Comparison of ENCODE assay signal across 11 mouse cellular contexts in the genomic region with DNA sequence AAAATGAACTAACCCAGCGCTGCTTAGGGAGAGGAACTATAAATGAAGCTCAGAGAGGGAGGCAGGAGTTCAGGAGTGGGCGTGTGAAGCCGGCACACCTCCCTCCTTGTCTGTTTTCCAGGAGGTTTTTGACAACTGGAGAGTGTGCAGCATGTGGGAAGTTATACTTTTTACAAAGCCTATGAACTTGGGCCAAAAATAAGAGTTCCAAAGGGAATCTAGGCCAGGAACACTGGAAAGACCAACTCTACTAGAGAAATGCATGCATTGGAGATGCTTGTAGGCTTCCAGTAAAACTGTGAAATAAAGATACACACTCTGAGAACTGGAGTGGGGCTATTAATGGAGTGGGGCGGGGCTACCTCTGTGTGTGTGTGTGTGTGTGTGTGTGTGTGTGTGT.
DNase-seq lines count a peak whose midpoint lies in the region; ATAC-seq and TF ChIP-seq lines count a peak whose summit lies in the region.
"Had no signal": no experiment of that assay in that cellular context is flagged by ENCODE, and none has a peak within 500 bp of the region (broad histone marks: within the 10 kb centered on the region; RNA-seq: fewer than 3 reads in every experiment).

No protein-coding gene starts in this region.

- H3K27me3 ChIP-seq in kidney, postnatal 0 days (ENCODE audit: insufficient read depth, low read length), result no peaks in the 10 kb centered on the region
- peaks cover 3% of the 10 kb centered on the region; the same call in 1 of the 2 replicates for H3K27me3 ChIP-seq in embryonic facial prominence, embryonic 13.5 days
- H3K27me3 ChIP-seq in hindbrain, embryonic 12.5 days, result no peaks in the 10 kb centered on the region
- H3K27me3 ChIP-seq in midbrain, embryonic 14.5 days (ENCODE audit: control insufficient read depth, insufficient read depth, low read length), result no peaks in the 10 kb centered on the region
- 0 out of 2 replicates have a peak, but pooled peaks cover 1% of the 10 kb centered on the region for H3K27me3 ChIP-seq in heart, adult 2 months (ENCODE audit: control insufficient read depth, insufficient read depth, low read length)

- DNase-seq in kidney, postnatal 0 days (ENCODE audit: low spot score), result peak; percentile 63
- DNase-seq in kidney, postnatal 4 days, result no peak
- DNase-seq in midbrain, embryonic 14.5 days, result no peak
- no peak for DNase-seq in heart, adult 2 months
- DNase-seq in c-Kit-positive CD71-positive TER-119-positive erythroid progenitor cells, embryonic 14.5 days (ENCODE audit: low spot score), result no peak
- DNase-seq: lung, postnatal 36 days; thymus, adult 2 months had no signal

- 0 out of 2 replicates have a peak, but pooled peaks cover 5% of the 10 kb centered on the region for H3K4me1 ChIP-seq in kidney, postnatal 0 days (replicated peaks; ENCODE audit: insufficient read depth, low read length)
- H3K4me1 ChIP-seq in embryonic facial prominence, embryonic 13.5 days, result peaks cover 31% of the 10 kb centered on the region
- peaks cover 30% of the 10 kb centered on the region for H3K4me1 ChIP-seq in hindbrain, embryonic 12.5 days
- H3K4me1 ChIP-seq in midbrain, embryonic 14.5 days (ENCODE audit: control insufficient read depth, insufficient read depth, low read length), result peaks cover 10% of the 10 kb centered on the region; the same call in 1 of the 2 replicates
- no peaks in the 10 kb centered on the region for H3K4me1 ChIP-seq in heart, adult 2 months (ENCODE audit: control insufficient read depth, insufficient read depth, low read length)

- no peak for TF ChIP-seq EP300 in heart, adult 2 months (IDR thresholded peaks at IDR 0.05; ENCODE audit: insufficient read depth, low read depth, low read length)

- no peak for TF ChIP-seq CTCF in kidney, postnatal 0 days (IDR thresholded peaks at IDR 0.05; ENCODE audit: low read depth)
- TF ChIP-seq CTCF in heart, adult 2 months (IDR thresholded peaks at IDR 0.05), result no peak

- 52% methylated on average over 4 of the region's 4 CpGs for WGBS in kidney, postnatal 0 days
- WGBS in embryonic facial prominence, embryonic 13.5 days, result 45% methylated on average over 4 of the region's 4 CpGs
- WGBS in hindbrain, embryonic 12.5 days, result 43% methylated on average over 4 of the region's 4 CpGs
- WGBS in midbrain, embryonic 14.5 days, result 62% methylated on average over 4 of the region's 4 CpGs
- WGBS in heart, adult 2 months, result 49% methylated on average over 4 of the region's 4 CpGs

- no peak for TF ChIP-seq POLR2A in heart, adult 2 months (IDR thresholded peaks at IDR 0.05; ENCODE audit: insufficient read depth, low read depth, low read length)

- H3K9ac ChIP-seq in kidney, postnatal 0 days (ENCODE audit: low read depth, low read length), result no peak overlapping the region
- no peak overlapping the region for H3K9ac ChIP-seq in embryonic facial prominence, embryonic 13.5 days
- H3K9ac ChIP-seq in hindbrain, embryonic 12.5 days, result no peak overlapping the region
- no peak overlapping the region for H3K9ac ChIP-seq in midbrain, embryonic 14.5 days (replicated peaks; ENCODE audit: low read length)
- H3K9ac ChIP-seq in heart, adult 2 months (ENCODE audit: low read depth, low read length), result no peak overlapping the region

- intact Hi-C loops in heart, adult 2 months (cut with DNase I), result no loop called here

- ATAC-seq in kidney, postnatal 0 days (replicated peaks; ENCODE audit: low FRiP score, low read depth), result no peak
- no peak for ATAC-seq in embryonic facial prominence, embryonic 13.5 days (ENCODE audit: insufficient number of reproducible peaks, insufficient read depth, low FRiP score, low TSS enrichment, low read depth)
- ATAC-seq in hindbrain, embryonic 12.5 days (ENCODE audit: low FRiP score), result no peak
- no peak for ATAC-seq in midbrain, embryonic 14.5 days (ENCODE audit: low FRiP score, low TSS enrichment)
- no peak for ATAC-seq in megakaryocyte-erythroid progenitor cell, adult 5-6 weeks (replicated peaks; ENCODE audit: low FRiP score, low TSS enrichment, poor library complexity, severe bottlenecking)
- ATAC-seq: CD4-positive, CD25-positive, alpha-beta regulatory T cell, adult 4 months had no signal

- no peaks in the 10 kb centered on the region for H3K79me2 ChIP-seq in heart, adult 2 months (replicated peaks; ENCODE audit: control insufficient read depth, insufficient read depth, low read length)

- no peaks in the 10 kb centered on the region for H3K9me3 ChIP-seq in kidney, postnatal 0 days (replicated peaks; ENCODE audit: low read length)
- no peaks in the 10 kb centered on the region for H3K9me3 ChIP-seq in embryonic facial prominence, embryonic 13.5 days
- no peaks in the 10 kb centered on the region for H3K9me3 ChIP-seq in hindbrain, embryonic 12.5 days (replicated peaks)
- H3K9me3 ChIP-seq in midbrain, embryonic 14.5 days (ENCODE audit: control insufficient read depth, low read length), result no peaks in the 10 kb centered on the region

- H3K4me3 ChIP-seq in kidney, postnatal 0 days (replicated peaks; ENCODE audit: low read depth, low read length), result no peak overlapping the region
- no peak overlapping the region for H3K4me3 ChIP-seq in embryonic facial prominence, embryonic 13.5 days
- H3K4me3 ChIP-seq in hindbrain, embryonic 12.5 days, result no peak overlapping the region
- H3K4me3 ChIP-seq in midbrain, embryonic 14.5 days (replicated peaks; ENCODE audit: low read depth, low read length), result no peak overlapping the region
- H3K4me3 ChIP-seq in heart, adult 2 months, result no peak overlapping the region

- no peak overlapping the region for H3K4me2 ChIP-seq in kidney, postnatal 0 days (ENCODE audit: low read length)
- H3K4me2 ChIP-seq in embryonic facial prominence, embryonic 13.5 days, result no peak overlapping the region; the same call in 1 of the 2 replicates
- H3K4me2 ChIP-seq in hindbrain, embryonic 12.5 days (replicated peaks), result no peak overlapping the region
- H3K4me2 ChIP-seq in midbrain, embryonic 14.5 days (ENCODE audit: low read length), result no peak overlapping the region

- H3K27ac ChIP-seq in kidney, postnatal 0 days, result no peak overlapping the region
- H3K27ac ChIP-seq in embryonic facial prominence, embryonic 13.5 days, result 0 out of 2 replicates have a peak overlapping the region, but pooled peaks have one; percentile 16
- H3K27ac ChIP-seq in hindbrain, embryonic 12.5 days, result peak overlapping the region; percentile 93
- peak overlapping the region; percentile 83; the same call in 1 of the 2 replicates for H3K27ac ChIP-seq in midbrain, embryonic 14.5 days (replicated peaks; ENCODE audit: low read depth, low read length)
- no peak overlapping the region for H3K27ac ChIP-seq in heart, adult 2 months

- no peaks in the 10 kb centered on the region for H3K36me3 ChIP-seq in kidney, postnatal 0 days (ENCODE audit: insufficient read depth, low read length)
- H3K36me3 ChIP-seq in embryonic facial prominence, embryonic 13.5 days, result no peaks in the 10 kb centered on the region
- H3K36me3 ChIP-seq in hindbrain, embryonic 12.5 days, result no peaks in the 10 kb centered on the region
- no peaks in the 10 kb centered on the region for H3K36me3 ChIP-seq in midbrain, embryonic 14.5 days (ENCODE audit: control insufficient read depth, insufficient read depth, low read length)
- H3K36me3 ChIP-seq in heart, adult 2 months (ENCODE audit: control insufficient read depth, insufficient read depth, low read length), result no peaks in the 10 kb centered on the region

Comparison
In these comparisons a context has a peak if more than half of its experiments do, and no peak if none do; other contexts are left out.
1. H3K27ac ChIP-seq: peak in embryonic facial prominence, embryonic 13.5 days (single experiment), hindbrain, embryonic 12.5 days (single experiment) and midbrain, embryonic 14.5 days (single experiment); none in kidney, postnatal 0 days (single experiment) and heart, adult 2 months (single experiment).